Mouse (Mus musculus) gastrocnemius, adult 2 months (tissue): ENCODE measurements around the gene Gm10190. TPM values are rescaled to one million over a fixed set of nuclear protein-coding genes. Genes with fewer than 3 reads are reported as not detected.
"Not testable (repeated sequence)": the region's sequence is repeated elsewhere in the genome, so short reads cannot be mapped to it uniquely, and the experiment has no call there.

Experiments used
- DNase-seq: peaks from one replicate; pipeline ENCODE4 v3.0.0; 2022
- H3K27ac ChIP-seq: fragments of 200-600 bp; 2 replicates; pipeline ENCODE4 v1.8.1; 2022; ENCODE audit warnings: mild to moderate bottlenecking
- H3K4me3 ChIP-seq: fragments of 200-600 bp; 2 replicates; pipeline ENCODE4 v1.8.1; 2022; ENCODE audit warnings: mild to moderate bottlenecking, moderate library complexity
- CTCF ChIP-seq: fragments of 200-600 bp; IDR thresholded peaks from 2 replicates; pipeline ENCODE4 v1.8.1; 2022; ENCODE audit warnings: antibody characterized with exemption, mild to moderate bottlenecking, moderate library complexity
- intact Hi-C: fragments of 180-260 bp; cut with DNase I; formaldehyde crosslinking; loops from one replicate; pipeline ENCODE4 v1.15.1; 2025
- long read RNA-seq, 2 experiments: library from polyadenylated mRNA; stranded (forward); transcript quantifications; one replicate each; pipeline ENCODE4 v2.0.0; 2021
- total RNA-seq, 2 experiments: library from RNA; stranded (reverse); gene quantifications; 2 replicates each; pipeline ENCODE4 v1.2.3; 2021

Gm10190 gene
- total RNA-seq: not detected
- long read RNA-seq, experiment 1, partial matches to known transcripts: 0 of 1 reads
- long read RNA-seq, experiment 1, other reads (novel, unspliced or antisense): 0 of 1 reads
- long read RNA-seq, experiment 2: 0 reads

DNA sequence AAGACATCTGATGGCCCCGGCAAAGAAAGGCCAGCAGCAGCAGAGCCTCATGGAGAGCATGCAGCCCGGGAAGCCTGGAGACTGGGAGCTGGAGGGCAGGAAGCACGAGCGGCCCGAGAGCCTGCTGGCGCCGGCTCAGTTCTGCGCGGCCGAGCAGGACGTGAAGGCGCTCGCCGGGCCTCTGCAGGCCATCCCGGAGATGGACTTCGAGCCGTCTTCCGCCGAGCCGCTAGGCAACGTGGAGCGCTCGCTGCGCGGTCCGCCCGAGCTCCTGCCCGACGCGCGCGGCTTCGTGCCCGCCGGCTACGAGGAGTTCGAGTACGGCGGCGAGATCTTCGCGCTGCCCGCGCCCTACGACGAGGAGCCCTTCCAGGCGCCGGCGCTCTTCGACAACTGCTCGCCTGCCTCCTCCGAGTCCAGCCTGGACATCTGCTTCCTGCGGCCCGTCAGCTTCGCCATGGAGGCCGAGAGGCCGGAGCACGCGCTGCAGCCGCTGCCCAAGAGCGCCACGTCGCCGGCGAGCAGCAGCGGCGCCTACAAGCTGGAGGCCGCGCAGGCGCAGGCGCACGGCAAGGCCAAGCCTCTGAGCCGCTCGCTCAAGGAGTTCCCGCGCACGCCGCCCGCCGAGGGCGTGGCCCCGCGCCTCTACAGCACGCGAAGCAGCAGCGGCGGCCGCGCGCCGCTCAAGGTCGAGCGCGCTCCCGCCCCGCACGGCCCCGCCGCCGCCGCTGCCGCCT is at the start of gene Gm10190:
Gm10190 (minus strand) TSS at position 553 of the 737 bp plus-strand sequence.
- peak; percentile 93 for DNase-seq
- Histone ChIP-seq H3K27ac (peak within 1 kb of the TSS; percentile 83), H3K4me3 (peak within 1 kb of the TSS; percentile 80)
- no peak; the same call in 1 of the 2 replicates for TF ChIP-seq CTCF
- intact Hi-C loops: no loop called here

DNA sequence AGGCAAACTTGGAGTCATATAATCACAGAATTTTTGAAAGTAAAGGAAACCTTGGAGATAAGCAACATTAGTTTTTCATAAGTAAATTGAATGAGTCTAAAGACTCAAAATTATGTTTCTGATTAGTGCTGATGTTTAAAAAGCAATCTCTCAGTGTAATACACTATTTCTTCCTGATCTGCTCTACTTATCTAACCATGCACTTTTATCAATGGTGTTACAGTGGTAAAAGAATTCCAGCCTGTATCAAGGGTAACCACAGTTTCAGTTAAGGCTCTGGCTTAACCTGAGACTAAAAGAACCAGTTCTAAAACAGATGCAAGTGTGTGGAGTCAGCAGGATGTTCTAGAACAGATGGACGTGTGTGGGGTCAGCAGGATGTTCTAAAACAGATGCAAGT is 47.7 kb upstream of the Gm10190 start:
- Histone ChIP-seq H3K4me3 (no peak overlapping the region), H3K27ac (no peak overlapping the region)
- intact Hi-C loops: no loop called here
- no peak for DNase-seq
- TF ChIP-seq CTCF: no peak

DNA sequence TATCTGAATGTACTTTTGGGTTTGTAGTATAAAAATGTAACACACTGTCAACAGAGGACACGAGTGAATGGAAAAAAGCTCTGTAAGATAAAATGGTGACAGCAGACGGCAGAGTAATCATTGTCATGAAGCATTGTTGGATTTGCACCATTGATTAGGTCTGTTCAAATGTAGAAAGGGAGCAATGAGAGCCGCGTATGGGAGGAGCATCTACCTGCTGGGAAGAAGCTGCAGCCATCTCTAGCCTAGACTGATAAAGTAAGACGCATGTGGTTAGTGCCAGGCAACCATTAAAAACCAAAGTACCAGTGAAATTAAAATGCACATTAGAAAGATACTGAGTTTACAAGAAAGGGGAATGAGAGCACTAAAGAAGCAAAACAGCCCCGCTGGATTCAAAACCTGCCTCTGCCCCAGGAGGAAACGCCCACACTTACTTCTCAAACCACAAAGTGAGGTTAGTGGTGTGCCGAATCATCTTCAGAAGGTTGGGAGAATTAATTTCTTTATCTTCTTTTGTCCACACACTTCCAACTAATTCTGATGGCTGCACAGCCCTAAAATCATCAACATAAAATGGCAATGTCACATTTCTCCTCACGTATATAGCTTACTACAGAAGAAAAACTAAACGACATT is 45.4 kb upstream of the Gm10190 start:
- intact Hi-C loops: no loop called here
- no peak overlapping the region for H3K27ac ChIP-seq
- TF ChIP-seq CTCF: no peak
- no peak overlapping the region for H3K4me3 ChIP-seq
- DNase-seq: no peak

DNA sequence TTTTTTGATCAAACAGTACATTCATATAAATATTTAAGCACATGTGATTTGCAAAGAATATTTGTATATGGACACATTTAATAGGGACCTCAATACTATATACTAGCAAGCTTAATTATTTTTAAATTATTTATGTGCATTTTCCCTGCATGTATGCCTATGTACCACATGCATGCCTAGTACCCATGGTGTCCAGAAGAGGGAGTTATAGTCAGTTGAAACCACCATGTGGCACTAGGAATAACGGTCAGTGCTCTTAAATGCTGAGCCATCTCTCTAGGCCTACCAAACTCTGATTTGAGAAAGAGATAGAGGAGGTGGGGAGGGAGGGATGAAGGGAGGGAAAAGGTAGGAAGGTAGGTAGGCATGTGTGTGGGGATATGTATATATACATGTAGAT is 37.8 kb upstream of the Gm10190 start:
- no peak overlapping the region for H3K4me3 ChIP-seq
- intact Hi-C loops: no loop called here
- DNase-seq: no peak
- peak; percentile 47 for TF ChIP-seq CTCF
- no peak overlapping the region for H3K27ac ChIP-seq

DNA sequence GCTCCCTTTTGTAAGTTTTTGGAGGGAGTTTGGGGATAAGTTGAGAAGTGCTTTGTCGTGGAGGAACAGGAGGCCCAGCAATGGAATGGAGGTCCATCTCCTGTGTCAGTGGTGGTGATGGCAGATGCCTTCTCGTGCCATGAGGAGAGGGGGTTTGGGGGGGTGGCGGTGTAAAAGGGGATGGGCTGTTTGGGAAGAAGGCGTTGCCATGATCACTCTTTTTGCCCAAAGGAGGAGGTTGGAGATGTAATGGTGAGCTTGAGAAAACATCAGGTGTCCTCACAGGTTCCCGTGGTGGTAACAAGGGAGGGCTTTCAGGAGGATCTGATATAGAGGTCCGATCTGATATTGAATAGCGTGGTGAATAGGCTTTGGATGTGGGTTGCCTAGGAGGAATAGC is 24.9 kb upstream of the Gm10190 start:
- intact Hi-C loops: no loop called here
- DNase-seq: no peak
- Histone ChIP-seq H3K27ac (no peak overlapping the region), H3K4me3 (no peak overlapping the region)
- TF ChIP-seq CTCF: no peak

DNA sequence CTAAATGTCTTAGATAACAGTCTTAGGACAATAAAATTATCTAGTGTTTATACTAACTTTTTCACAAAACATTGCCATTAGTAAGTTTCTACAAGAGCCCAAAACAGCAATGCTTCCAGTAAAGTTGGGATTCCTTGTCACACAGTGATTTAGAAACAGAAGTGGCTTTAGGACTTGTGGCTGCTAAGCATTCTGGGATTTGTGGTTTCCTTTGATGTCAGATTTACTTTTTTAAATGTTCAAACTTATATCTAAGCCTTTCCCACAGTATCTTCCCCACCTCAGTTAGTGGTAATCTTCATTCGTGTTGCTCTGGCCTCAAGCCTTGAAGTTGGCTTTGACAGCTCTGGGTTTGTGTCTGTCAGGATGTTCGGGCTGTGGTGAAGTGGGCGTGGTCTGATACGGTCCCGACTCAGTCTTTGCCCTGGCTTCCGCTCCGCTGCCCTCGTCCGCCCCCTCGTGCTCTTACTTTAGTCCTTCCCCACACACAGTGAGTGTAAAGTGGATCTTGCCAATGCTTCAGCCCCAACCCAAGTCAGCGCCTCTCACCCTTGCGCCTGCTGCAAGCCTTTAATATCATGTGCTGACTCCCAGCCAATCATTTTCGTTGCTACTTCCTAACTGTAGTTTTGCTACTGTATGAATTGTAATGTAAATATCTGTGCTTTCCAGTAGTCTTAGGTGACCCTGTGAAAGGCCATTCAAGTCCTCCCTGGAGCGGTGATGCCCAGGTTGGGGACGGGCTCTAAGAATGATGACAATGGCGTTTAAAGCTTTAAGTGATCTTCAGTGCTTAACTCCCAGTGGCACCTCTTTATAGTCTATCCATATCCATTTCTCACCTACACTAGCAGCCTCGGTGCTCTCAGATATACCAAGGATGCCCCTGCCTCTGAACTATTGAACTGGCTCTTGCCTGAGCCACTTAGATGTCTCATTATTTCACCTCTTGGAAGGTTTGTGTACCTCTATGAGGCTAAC is 18.4 kb upstream of the Gm10190 start:
- intact Hi-C loops: no loop called here

DNA sequence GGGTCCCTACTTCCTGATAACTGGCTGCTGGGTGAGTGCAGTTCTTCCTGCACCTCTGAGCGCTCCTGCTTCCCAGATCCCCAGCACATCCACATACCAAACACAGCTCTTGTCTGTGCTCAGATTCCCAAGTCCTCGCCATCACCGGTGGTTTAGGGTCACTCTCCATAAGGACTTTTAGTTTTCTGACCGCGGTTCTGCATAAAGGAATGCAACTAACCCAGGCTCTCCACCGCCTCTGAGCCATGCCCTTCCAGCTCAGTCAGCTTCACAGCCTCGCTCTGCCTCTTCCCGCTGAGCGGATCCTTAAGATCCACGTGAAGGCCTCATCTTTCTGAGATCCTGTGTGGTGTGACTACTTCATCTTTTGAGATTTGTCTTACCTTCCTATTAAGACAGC is 16.7 kb upstream of the Gm10190 start:
- Histone ChIP-seq H3K27ac (no peak overlapping the region), H3K4me3 (no peak overlapping the region)
- intact Hi-C loops: no loop called here
- no peak for TF ChIP-seq CTCF
- no peak for DNase-seq

More for the DNA sequence above, 18.4 kb upstream of the Gm10190 start:
- H3K27ac ChIP-seq: no peak overlapping the region
- DNase-seq: peak; percentile 62
- peak; percentile 40; the same call in 1 of the 2 replicates for TF ChIP-seq CTCF
- peak overlapping the region; percentile 69 for H3K4me3 ChIP-seq

DNA sequence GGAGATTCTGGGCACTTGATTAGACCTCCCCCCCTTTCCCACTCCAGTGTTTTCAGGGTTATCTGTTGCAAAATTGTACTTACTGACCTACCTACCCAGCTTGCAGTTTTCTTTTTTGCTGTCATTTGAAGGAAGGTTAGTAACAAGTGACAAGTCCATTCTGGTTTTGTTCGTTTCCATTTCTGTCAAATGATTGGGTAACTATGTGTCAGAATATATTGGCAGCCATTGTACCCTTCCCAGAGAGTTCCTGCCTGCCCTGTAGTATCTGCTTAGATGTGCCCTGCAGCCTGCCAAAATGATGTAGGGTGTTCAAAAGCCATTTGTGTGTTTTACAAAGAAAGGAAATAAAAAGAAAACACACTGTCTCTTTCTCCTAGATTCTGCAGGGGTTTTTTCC is 12.3 kb upstream of the Gm10190 start:
- no peak for DNase-seq
- intact Hi-C loops: no loop called here
- Histone ChIP-seq H3K4me3 (no peak overlapping the region), H3K27ac (no peak overlapping the region)
- no peak for TF ChIP-seq CTCF

DNA sequence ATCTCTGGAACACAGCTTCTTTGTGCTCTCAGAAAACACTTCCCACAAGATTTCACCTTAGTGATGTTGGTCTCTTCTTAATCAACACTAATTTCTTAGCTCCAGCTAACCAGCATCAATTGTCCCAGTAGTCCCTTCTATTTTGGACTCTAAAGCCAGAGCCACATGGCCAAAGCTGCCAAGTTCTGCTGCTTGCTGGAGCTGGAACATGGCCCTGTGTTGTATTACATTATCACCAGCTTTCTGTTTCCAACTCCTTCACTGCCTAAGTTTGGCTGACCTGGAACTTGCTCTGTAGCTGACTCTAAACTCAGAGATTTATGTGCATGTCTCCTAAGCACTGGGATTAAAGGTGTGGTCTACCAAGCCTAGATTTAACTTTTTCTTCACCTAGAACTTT is 5.0 kb upstream of the Gm10190 start:
- intact Hi-C loops, H3K4me3 ChIP-seq, H3K27ac ChIP-seq: not testable (repeated sequence)
- peak; percentile 24 for DNase-seq

DNA sequence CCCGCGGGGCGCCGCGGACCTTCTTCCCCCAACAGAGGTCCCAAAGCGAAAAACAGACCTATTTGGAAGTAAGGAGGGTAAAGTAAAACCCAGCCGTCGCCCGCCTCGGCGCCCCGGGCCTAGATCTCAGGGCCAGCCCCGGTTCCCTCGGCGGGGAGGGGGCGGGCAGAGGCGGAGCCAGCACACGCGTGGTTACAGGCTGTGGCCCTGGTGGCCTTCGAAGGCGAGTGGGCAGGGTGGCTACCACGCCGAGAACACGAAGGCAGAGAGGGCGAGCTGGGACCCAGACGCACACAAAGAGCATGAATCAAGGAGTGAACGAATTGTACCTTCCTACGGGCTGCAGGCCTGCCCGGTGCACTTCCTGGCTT is 370 bp upstream of the Gm10190 start:
- Histone ChIP-seq H3K4me3 (peak overlapping the region; percentile 80), H3K27ac (peak overlapping the region; percentile 63; the same call in 1 of the 2 replicates)
- no peak for TF ChIP-seq CTCF
- no peak for DNase-seq
- intact Hi-C loops: no loop called here

DNA sequence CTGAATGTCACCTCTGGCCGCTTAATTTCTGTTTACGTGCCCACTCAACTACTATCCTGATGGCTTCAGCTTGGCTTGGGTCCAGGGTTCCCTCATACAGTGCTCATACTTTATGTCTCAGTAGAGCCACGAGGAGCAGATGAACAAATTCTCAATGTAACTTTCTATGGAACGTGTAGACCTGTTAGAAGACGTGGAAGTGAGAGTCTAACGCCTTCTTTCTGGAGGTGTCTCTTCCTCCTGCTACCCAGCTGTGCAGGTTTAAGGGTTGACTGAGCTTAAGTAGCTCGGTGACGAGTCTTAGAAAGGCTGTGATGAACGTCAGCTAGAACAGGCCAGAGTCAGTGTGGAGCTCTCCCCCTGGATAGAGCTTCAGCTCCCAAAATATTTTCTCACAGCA is 4.7 kb downstream of the Gm10190 start:
- no peak overlapping the region for H3K4me3 ChIP-seq
- DNase-seq: no peak
- no peak for TF ChIP-seq CTCF
- intact Hi-C loops: no loop called here
- no peak overlapping the region for H3K27ac ChIP-seq

DNA sequence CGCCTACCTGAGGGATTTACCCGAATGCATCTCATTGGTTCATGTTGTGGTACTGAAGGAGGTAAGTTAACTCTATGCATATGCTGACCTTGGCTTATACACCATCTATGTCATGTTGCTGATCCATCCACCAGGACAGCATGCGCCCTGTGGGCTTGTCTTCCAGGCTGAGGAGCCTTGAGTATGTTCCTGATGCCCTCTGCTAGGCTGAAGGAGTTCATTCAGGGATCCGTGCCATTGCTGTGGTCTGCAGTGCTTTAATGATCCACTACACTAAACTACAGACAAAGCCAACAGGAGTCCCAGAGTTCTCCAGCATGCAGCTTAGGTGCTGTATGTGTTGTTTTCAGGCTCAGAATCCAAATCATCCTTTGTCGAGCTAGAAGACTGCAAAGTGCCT is 6.1 kb downstream of the Gm10190 start:
- H3K4me3 ChIP-seq: no peak overlapping the region
- TF ChIP-seq CTCF: peak; percentile 25
- no peak for DNase-seq
- intact Hi-C loops: no loop called here
- no peak overlapping the region for H3K27ac ChIP-seq

DNA sequence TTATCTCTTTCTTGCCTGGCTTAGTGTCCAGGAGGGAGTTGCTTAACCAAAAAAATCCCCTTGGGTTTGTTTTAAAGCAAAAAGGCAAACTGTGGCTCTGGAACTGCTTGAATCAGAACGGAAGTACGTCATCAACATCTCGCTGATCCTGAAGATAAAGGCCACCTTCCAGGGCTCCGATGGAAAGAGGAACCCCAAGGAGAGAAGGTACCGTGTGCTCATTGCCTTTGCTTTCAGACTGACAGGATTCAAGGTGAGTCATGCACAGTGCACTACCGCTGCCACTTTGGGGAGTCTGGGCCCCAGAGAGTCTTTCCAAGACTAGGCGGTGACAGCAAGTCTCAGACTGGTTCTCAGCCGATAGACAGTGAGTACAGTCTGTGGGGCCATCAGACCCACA is 13.1 kb downstream of the Gm10190 start:
- no peak for DNase-seq
- H3K4me3 ChIP-seq: no peak overlapping the region
- intact Hi-C loops: no loop called here
- H3K27ac ChIP-seq: no peak overlapping the region
- TF ChIP-seq CTCF: no peak
